Comparison of ENCODE assay signal across 8 mouse cellular contexts in genomic region chr10:37077741-37078140, GRCm38 (mm10).
DNase-seq lines count a peak whose midpoint lies in the region; ATAC-seq and TF ChIP-seq lines count a peak whose summit lies in the region.

No protein-coding gene starts in this region.

- no peak overlapping the region for H3K4me2 ChIP-seq in forebrain, embryonic 11.5 days (ENCODE audit: low read depth, low read length, severe bottlenecking)
- H3K4me2 ChIP-seq in forebrain, embryonic 15.5 days (replicated peaks), result no peak overlapping the region
- no peak overlapping the region for H3K4me2 ChIP-seq in midbrain, embryonic 13.5 days (replicated peaks)

- no peak overlapping the region; the same call in 1 of the 2 replicates for H3K27ac ChIP-seq in forebrain, embryonic 11.5 days (ENCODE audit: low read depth, low read length)
- no peak overlapping the region; the same call in 1 of the 2 replicates for H3K27ac ChIP-seq in forebrain, embryonic 15.5 days (replicated peaks)
- 0 out of 2 replicates have a peak overlapping the region, but pooled peaks have one; percentile 7 for H3K27ac ChIP-seq in layer of hippocampus, adult 2 months
- peak overlapping the region; percentile 84 for H3K27ac ChIP-seq in hindbrain, embryonic 10.5 days
- H3K27ac ChIP-seq in midbrain, embryonic 13.5 days, result peak overlapping the region; percentile 67

- H3K27me3 ChIP-seq in forebrain, embryonic 11.5 days (ENCODE audit: control insufficient read depth, insufficient read depth, low read length), result no peaks in the 10 kb centered on the region
- H3K27me3 ChIP-seq in forebrain, embryonic 15.5 days, result no peaks in the 10 kb centered on the region
- H3K27me3 ChIP-seq in hindbrain, embryonic 10.5 days (ENCODE audit: insufficient read depth, poor library complexity, severe bottlenecking), result no peaks in the 10 kb centered on the region
- H3K27me3 ChIP-seq in midbrain, embryonic 13.5 days, result no peaks in the 10 kb centered on the region

- no peaks in the 10 kb centered on the region for H3K36me3 ChIP-seq in forebrain, embryonic 11.5 days (ENCODE audit: control insufficient read depth, insufficient read depth, low read length)
- no peaks in the 10 kb centered on the region for H3K36me3 ChIP-seq in forebrain, embryonic 15.5 days
- H3K36me3 ChIP-seq in hindbrain, embryonic 10.5 days, result no peaks in the 10 kb centered on the region
- no peaks in the 10 kb centered on the region for H3K36me3 ChIP-seq in midbrain, embryonic 13.5 days

- 85% methylated on average over 2 of the region's 2 CpGs for WGBS in forebrain, embryonic 11.5 days
- WGBS in forebrain, embryonic 15.5 days, result 98% methylated on average over 2 of the region's 2 CpGs
- WGBS in hindbrain, embryonic 10.5 days, result 88% methylated on average over 2 of the region's 2 CpGs
- WGBS in midbrain, embryonic 13.5 days, result 90% methylated on average over 2 of the region's 2 CpGs

- ATAC-seq in forebrain, embryonic 11.5 days (replicated peaks; ENCODE audit: low FRiP score), result peak; percentile 49
- no peak for ATAC-seq in forebrain, embryonic 15.5 days (replicated peaks)
- ATAC-seq in midbrain, embryonic 13.5 days, result peak; percentile 27

- H3K4me1 ChIP-seq in forebrain, embryonic 11.5 days (replicated peaks; ENCODE audit: control insufficient read depth, insufficient read depth, low read length), result peaks cover 4% of the 10 kb centered on the region
- H3K4me1 ChIP-seq in forebrain, embryonic 15.5 days, result peaks cover 6% of the 10 kb centered on the region; the same call in 1 of the 2 replicates
- peaks cover 14% of the 10 kb centered on the region for H3K4me1 ChIP-seq in hindbrain, embryonic 10.5 days (replicated peaks)
- peaks cover 28% of the 10 kb centered on the region for H3K4me1 ChIP-seq in midbrain, embryonic 13.5 days (replicated peaks)

- TF ChIP-seq CTCF in layer of hippocampus, adult 2 months (conservative IDR thresholded peaks at IDR 0.05), result no peak

- intact Hi-C loops in left cerebral cortex, postnatal 25 days (cut with DNase I), result no loop called here

- no peak overlapping the region for H3K9ac ChIP-seq in forebrain, embryonic 11.5 days (ENCODE audit: low read length)
- no peak overlapping the region for H3K9ac ChIP-seq in forebrain, embryonic 15.5 days (replicated peaks)
- H3K9ac ChIP-seq in midbrain, embryonic 13.5 days (replicated peaks), result no peak overlapping the region

- no peak for DNase-seq in forebrain, embryonic 11.5 days (ENCODE audit: low spot score)
- DNase-seq in layer of hippocampus, adult 2 months (ENCODE audit: low spot score in 2 of 2), result no peak
- DNase-seq in layer of hippocampus, postnatal 10 days (ENCODE audit: low spot score in 2 of 2), result no peak
- DNase-seq in hindbrain, embryonic 10.5 days (ENCODE audit: low spot score), result no peak
- DNase-seq in left cerebral cortex, postnatal 25 days (ENCODE audit: low spot score in 2 of 2), result no peak
- no peak for DNase-seq in embryo, embryonic 9.5 days (ENCODE audit: extremely low spot score)

- no peaks in the 10 kb centered on the region for H3K9me3 ChIP-seq in forebrain, embryonic 11.5 days (ENCODE audit: control insufficient read depth, low read length)
- H3K9me3 ChIP-seq in forebrain, embryonic 15.5 days, result no peaks in the 10 kb centered on the region
- no peaks in the 10 kb centered on the region for H3K9me3 ChIP-seq in hindbrain, embryonic 10.5 days
- no peaks in the 10 kb centered on the region for H3K9me3 ChIP-seq in midbrain, embryonic 13.5 days

- no peak overlapping the region for H3K4me3 ChIP-seq in forebrain, embryonic 11.5 days (ENCODE audit: low read depth, low read length)
- H3K4me3 ChIP-seq in forebrain, embryonic 15.5 days, result no peak overlapping the region
- no peak overlapping the region for H3K4me3 ChIP-seq in layer of hippocampus, adult 2 months
- no peak overlapping the region for H3K4me3 ChIP-seq in hindbrain, embryonic 10.5 days
- no peak overlapping the region for H3K4me3 ChIP-seq in midbrain, embryonic 13.5 days (replicated peaks)

Comparison
In these comparisons a context has a peak if more than half of its experiments do, and no peak if none do; other contexts are left out.
1. H3K27ac ChIP-seq: peak in layer of hippocampus, adult 2 months (single experiment), hindbrain, embryonic 10.5 days (single experiment) and midbrain, embryonic 13.5 days (single experiment); none in forebrain, embryonic 11.5 days (single experiment) and forebrain, embryonic 15.5 days (single experiment).